Mouse (Mus musculus) spleen, embryonic (tissue): ENCODE results near the gene Abcg1.

ENCODE experiments used
- CTCF ChIA-PET: fragments of 350-600 bp; sonication (Branson Sonifier 250); formaldehyde crosslinking; loops from one replicate; lab custom pipeline; 2022; lab: Charles Lee

Abcg1 gene

GRCm38 (mm10) chr17:31057151-31057890 lies at the start of gene Abcg1:
TSS of gene Abcg1 (plus strand) at chr17:31057675.
- CTCF ChIA-PET = interaction anchor here (0.6 to 1.1 kb wide), 3 partner anchors 26 to 362 kb away, joined by 3 to 5 read pairs (median 5); no protein-coding TSS in a partner anchor

DNA sequence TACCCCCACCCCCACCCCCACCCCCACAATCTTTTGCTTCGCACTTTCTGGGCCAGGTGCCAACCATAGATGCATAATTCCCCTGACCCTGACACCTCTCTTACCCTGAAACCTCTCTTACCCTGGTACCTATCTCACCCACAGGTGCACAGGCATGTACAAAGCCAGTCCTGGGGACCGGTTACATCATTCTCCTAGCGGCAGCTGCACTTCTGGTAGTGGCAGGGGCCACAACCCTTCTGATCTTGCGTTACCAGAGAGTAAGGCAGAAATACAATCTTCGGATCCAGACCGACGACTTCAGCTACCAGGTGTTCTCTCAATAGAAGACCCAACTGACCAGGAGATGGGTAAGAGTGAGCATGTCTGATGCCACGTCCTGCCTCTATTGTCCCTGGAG lies 49.1 kb upstream of the Abcg1 start:
- CTCF ChIA-PET = no interaction called here

- CTCF ChIA-PET = interaction anchor here (0.6 to 1.0 kb wide), 2 partner anchors 24 to 320 kb away, joined by 6 to 8 read pairs; no protein-coding TSS in a partner anchor
Measured at GRCm38 (mm10) chr17:31011551-31012394, 45.7 kb upstream of the Abcg1 start.

GRCm38 (mm10) chr17:31018267-31018666 lies 39.2 kb upstream of the Abcg1 start:
- CTCF ChIA-PET = interaction anchor here (0.6 to 3.9 kb wide), 3 partner anchors 101 to 226 kb away, joined by 3 to 21 read pairs (median 3); no protein-coding TSS in a partner anchor

- CTCF ChIA-PET = interaction anchor here (0.6 to 3.9 kb wide), 3 partner anchors 100 to 326 kb away, joined by 7 to 21 read pairs (median 19); no protein-coding TSS in a partner anchor
Measured at GRCm38 (mm10) chr17:31019505-31019904, 38.0 kb upstream of the Abcg1 start.

DNA sequence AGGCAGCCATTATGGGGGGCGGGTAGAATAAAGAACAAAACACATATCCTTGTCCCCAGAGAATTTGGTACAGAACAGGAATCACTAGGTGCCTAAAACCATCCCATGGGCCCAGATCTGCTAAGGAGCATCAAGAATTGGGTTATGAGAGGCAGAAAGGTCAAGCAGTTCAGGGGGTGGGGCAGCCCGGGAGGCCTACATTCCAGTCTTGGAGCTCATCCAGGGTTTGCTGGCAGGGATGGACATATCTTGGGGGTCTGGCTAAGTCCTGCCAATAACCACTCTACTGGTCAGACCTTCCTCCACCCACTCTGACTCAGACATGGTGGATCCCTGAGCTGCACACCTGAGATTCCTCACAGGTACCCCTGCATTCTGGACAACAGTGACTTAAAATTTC lies 37.4 kb upstream of the Abcg1 start:
- CTCF ChIA-PET = interaction anchor here (3.9 kb wide), 1 partner anchor 100 kb away, joined by 21 read pairs; no protein-coding TSS in a partner anchor

- CTCF ChIA-PET = no interaction called here
Measured at GRCm38 (mm10) chr17:31021276-31021675, 36.2 kb upstream of the Abcg1 start.

- CTCF ChIA-PET = no interaction called here
Measured at GRCm38 (mm10) chr17:31024125-31024781, 33.2 kb upstream of the Abcg1 start.

- CTCF ChIA-PET = no interaction called here
Measured at GRCm38 (mm10) chr17:31024782-31025125, 32.7 kb upstream of the Abcg1 start.

GRCm38 (mm10) chr17:31026986-31027385 lies 30.5 kb upstream of the Abcg1 start:
- CTCF ChIA-PET = no interaction called here

DNA sequence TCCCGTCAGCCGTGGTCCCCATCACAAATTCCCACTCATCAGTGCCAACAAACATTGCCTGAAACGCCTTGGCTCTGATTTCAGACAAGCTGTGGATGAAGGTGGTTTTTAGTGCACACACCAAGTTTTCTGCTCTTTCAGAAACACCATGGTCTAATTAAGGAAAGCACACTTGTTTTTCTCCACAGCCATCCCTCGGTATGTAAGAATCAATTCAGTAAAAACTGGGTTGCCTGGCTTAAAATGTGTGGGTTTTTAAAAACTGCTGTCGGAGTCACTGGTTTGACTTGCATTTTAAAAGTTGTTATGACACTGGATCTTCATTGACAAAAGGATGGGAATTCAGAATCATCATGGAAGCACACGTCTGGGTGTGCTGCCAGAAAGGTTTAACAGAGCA lies 29.8 kb upstream of the Abcg1 start:
- CTCF ChIA-PET = interaction anchor here (0.8 kb wide), 1 partner anchor 48 kb away, joined by 3 read pairs; no protein-coding TSS in a partner anchor

DNA sequence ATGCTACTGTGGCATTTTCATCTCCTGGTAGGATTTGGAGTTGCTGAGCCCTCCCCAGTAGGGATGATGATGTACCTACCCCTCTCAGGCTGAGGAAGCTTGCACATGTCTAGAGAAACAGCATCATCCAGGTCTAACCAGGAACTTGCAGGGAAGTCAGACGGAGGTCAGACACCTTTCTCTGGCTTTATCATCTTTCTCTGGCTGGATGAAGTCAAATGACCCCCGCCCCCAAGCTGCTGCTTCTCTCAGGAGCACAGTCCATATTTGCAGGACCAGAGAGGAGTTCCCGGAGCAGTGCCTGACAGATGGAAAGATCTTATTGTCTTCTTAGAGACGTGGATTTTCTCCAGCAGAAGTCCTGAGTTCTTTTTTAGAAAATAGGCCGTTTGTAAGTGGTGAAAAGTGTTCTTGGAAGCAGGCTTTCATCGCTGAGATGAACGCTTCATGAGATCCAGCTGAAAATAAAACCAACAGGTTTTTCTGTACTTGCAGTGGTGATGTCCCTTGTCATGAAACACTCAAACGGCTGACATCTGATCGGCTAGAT lies 28.6 kb upstream of the Abcg1 start:
- CTCF ChIA-PET = interaction anchor here (0.7 to 0.8 kb wide), 2 partner anchors 38 to 46 kb away, joined by 3 to 8 read pairs; no protein-coding TSS in a partner anchor

GRCm38 (mm10) chr17:31029407-31029806 lies 28.1 kb upstream of the Abcg1 start:
- CTCF ChIA-PET = no interaction called here

DNA sequence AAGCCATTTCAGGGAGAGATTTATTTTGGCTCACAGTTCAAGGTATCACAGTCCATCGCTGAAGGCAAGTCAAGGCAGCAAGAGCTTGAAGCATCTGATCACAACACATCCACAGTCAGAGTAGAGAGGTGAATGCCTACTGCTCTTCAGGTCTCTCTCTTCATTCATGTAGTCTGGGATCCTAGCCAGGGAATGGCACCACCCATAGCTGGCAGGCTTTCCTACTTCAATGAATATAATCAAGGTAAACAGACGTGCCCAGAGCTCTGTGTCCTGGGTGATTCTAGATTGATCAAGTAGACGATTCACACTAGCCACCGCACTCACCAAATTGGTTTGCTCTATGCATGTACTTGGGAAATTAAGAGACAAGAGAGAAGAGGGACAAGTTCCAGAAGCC lies 25.1 kb upstream of the Abcg1 start:
- CTCF ChIA-PET = no interaction called here

GRCm38 (mm10) chr17:31033251-31033650 lies 24.2 kb upstream of the Abcg1 start:
- CTCF ChIA-PET = no interaction called here

GRCm38 (mm10) chr17:31034165-31034564 lies 23.3 kb upstream of the Abcg1 start:
- CTCF ChIA-PET = interaction anchor here (1.1 kb wide), 1 partner anchor 93 kb away, joined by 24 read pairs; no protein-coding TSS in a partner anchor

DNA sequence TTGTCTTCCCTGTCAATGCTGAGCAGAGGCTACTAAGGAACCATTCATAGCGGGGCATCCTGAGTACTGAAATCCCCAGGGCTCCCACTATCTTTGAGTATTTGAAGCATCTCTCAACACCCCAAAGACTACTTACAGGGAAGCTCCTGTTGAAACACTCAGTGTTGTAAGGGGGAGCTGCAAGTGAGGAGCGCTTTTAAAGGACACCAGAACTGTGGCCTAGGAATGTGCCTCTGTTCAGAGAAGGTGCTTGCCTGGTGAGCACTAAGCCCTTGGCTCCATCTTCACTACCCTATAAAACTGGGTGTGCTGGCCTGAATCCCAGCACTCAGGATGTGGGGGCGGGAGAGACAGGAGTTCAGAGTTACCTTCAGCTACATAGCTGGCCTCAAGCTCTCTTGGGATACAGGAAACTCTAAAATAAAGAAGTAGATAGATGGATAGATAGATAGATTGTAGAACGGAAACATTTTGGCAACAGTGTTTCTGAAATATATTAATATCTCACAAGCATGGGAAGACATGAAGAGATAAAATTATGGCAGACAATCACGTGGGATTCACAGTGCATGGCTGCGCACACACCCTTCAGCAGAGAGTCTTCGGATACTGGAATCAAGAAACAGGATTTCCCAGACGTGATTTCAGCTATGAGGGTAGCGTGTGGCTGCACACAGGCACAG lies 22.7 kb upstream of the Abcg1 start:
- CTCF ChIA-PET = interaction anchor here (1.0 to 1.1 kb wide), 2 partner anchors 22 to 92 kb away, joined by 8 to 24 read pairs; no protein-coding TSS in a partner anchor

- CTCF ChIA-PET = interaction anchor here (1.0 kb wide), 1 partner anchor 24 kb away, joined by 8 read pairs; no protein-coding TSS in a partner anchor
Measured at GRCm38 (mm10) chr17:31036168-31036876, 21.2 kb upstream of the Abcg1 start.

GRCm38 (mm10) chr17:31037331-31037730 lies 20.1 kb upstream of the Abcg1 start:
- CTCF ChIA-PET = interaction anchor here (0.6 kb wide), 1 partner anchor 37 kb away, joined by 3 read pairs; no protein-coding TSS in a partner anchor

- CTCF ChIA-PET = no interaction called here
Measured at GRCm38 (mm10) chr17:31038381-31038780, 19.1 kb upstream of the Abcg1 start.
